ENCODE assay signal across 21 mouse cellular contexts in the genomic region with DNA sequence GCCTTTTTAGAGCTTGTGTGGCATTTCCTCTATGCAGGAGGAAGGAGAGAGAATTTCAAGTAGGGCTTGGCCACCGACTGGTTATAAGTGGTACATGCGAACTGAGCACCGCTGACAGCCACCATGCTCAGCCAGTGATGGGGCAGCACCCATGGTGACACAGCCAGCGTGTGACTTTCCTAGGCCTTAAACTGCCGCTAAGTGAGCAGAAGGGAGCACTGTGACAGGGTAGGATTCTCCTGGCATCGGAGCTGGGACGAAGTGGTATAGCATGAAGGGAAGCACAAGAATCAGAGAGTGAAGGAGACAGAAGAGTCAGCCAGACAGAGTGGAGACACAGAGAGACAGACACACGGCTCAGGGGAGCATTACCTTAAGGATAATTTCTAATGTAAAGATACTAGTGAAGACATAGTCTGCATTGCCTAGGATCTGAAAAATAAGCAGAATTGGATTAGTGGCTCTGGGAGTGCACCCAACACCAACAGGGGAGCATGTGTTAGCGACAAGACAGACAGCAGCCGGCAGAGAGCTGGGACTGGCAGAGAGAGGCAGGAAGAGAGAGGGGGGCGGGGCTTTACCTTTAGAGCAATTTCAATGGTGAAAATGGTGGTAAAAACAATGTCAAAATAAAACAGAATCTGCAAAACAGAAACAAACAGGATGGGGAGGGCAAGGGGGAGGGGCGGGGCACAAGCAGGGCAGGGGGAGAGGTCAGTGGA.
DNase-seq lines count a peak whose midpoint lies in the region; ATAC-seq and TF ChIP-seq lines count a peak whose summit lies in the region.
"Had no signal": no experiment of that assay in that cellular context is flagged by ENCODE, and none has a peak within 500 bp of the region (broad histone marks: within the 10 kb centered on the region; RNA-seq: fewer than 3 reads in every experiment).

No protein-coding gene starts in this region.

- peak overlapping the region; percentile 65 for H3K27ac ChIP-seq in layer of hippocampus, adult 2 months
- H3K27ac ChIP-seq: midbrain, embryonic 12.5 days; neural tube, embryonic 12.5 days had no signal

- no peak for ATAC-seq in cerebellum, adult (ENCODE audit: insufficient number of reproducible peaks, low FRiP score, low TSS enrichment)
- ATAC-seq: activated CD4-positive, CD25-positive, alpha-beta regulatory T cell, adult 4 months; CD4-positive, CD25-positive, alpha-beta regulatory T cell, adult 4 months; liver, postnatal 0 days had no signal

- no peak for TF ChIP-seq CTCF in layer of hippocampus, adult 2 months (conservative IDR thresholded peaks at IDR 0.05)

- DNase-seq in cerebellum, adult 11-12 months = peak; percentile 49
- peak; percentile 74 for DNase-seq in brain, adult 2 months (ENCODE audit: low read depth, low spot score)
- peak; percentile 62 to 72 for DNase-seq in cerebellum, postnatal 10 days
- peak; percentile 54 to 64 for DNase-seq in layer of hippocampus, adult 2 months (ENCODE audit: low spot score in 2 of 2)
- DNase-seq in thymus, postnatal 36 days = no peak
- DNase-seq in embryo, embryonic 11 days = no peak
- no peak for DNase-seq in adrenal gland, postnatal 10 days
- DNase-seq: adrenal gland, postnatal 14 days; gastrocnemius, postnatal 36 days; kidney, adult 2 months; kidney, postnatal 10 days; liver; liver, postnatal 0 days; lung, postnatal 10 days; right cerebral cortex, adult 18-20 months; thymus, postnatal 25 days had no signal

- H3K4me3 ChIP-seq in layer of hippocampus, adult 2 months = no peak overlapping the region
- H3K4me3 ChIP-seq: midbrain, embryonic 12.5 days; neural tube, embryonic 12.5 days had no signal

Comparison
In these comparisons a context has a peak if more than half of its experiments do, and no peak if none do; other contexts are left out.
1. DNase-seq: peak in cerebellum, adult 11-12 months (single experiment), brain, adult 2 months (single experiment), cerebellum, postnatal 10 days (2 of 2) and layer of hippocampus, adult 2 months (2 of 2); none in thymus, postnatal 36 days (0 of 2), embryo, embryonic 11 days (single experiment) and adrenal gland, postnatal 10 days (single experiment).